Mouse (Mus musculus) heart, adult 2 months (tissue): ENCODE measurements around the gene Vwa2. TPM values are rescaled to one million over a fixed set of nuclear protein-coding genes. Genes with fewer than 3 reads are reported as not detected.
A peak's percentile ranks its signal among the peaks of the same experiment; 100 is the strongest.

Experiments used
- DNase-seq, 2 experiments: peaks; one replicate each; pipeline ENCODE4 v3.0.0; 2021
- H3K27ac ChIP-seq: fragments of 200-600 bp; 2 replicates; pipeline ENCODE4 v1.8.1; 2022
- H3K27me3 ChIP-seq: fragments of 200-500 bp; 2 replicates; pipeline ENCODE4 v1.6.1; 2012; ENCODE audit warnings: mild to moderate bottlenecking, low read length, inconsistent platforms, mixed read lengths; ENCODE audit not compliant: control insufficient read depth, insufficient read depth
- H3K36me3 ChIP-seq: fragments of 200-500 bp; 2 replicates; pipeline ENCODE4 v1.6.1; 2012; ENCODE audit warnings: low read length, inconsistent platforms; ENCODE audit not compliant: control insufficient read depth, insufficient read depth
- H3K4me1 ChIP-seq: fragments of 200-500 bp; 2 replicates; pipeline ENCODE4 v1.6.1; 2011; ENCODE audit warnings: low read length; ENCODE audit not compliant: control insufficient read depth, insufficient read depth
- H3K4me3 ChIP-seq: fragments of 200-600 bp; 2 replicates; pipeline ENCODE4 v1.8.1; 2022
- H3K79me2 ChIP-seq: fragments of 200-500 bp; replicated peaks from 2 replicates; pipeline ENCODE4 v1.6.1; 2012; ENCODE audit warnings: mild to moderate bottlenecking, inconsistent platforms, low read length, moderate library complexity, mixed read lengths; ENCODE audit not compliant: control insufficient read depth, insufficient read depth
- H3K9ac ChIP-seq: fragments of 200-500 bp; 2 replicates; pipeline ENCODE4 v1.6.1; 2012; ENCODE audit warnings: low read depth, mild to moderate bottlenecking, control low read depth, inconsistent platforms, low read length, mixed read lengths
- CTCF ChIP-seq: fragments of 200-600 bp; IDR thresholded peaks from 2 replicates; pipeline ENCODE4 v1.8.1; 2022; ENCODE audit warnings: antibody characterized with exemption, mild to moderate bottlenecking, moderate library complexity
- EP300 ChIP-seq: fragments of 200-500 bp; IDR thresholded peaks from 2 replicates; pipeline ENCODE4 v1.6.1; 2011; ENCODE audit warnings: low read depth, low read length, control low read depth; ENCODE audit not compliant: insufficient read depth
- POLR2A ChIP-seq: fragments of 200-500 bp; IDR thresholded peaks from 2 replicates; pipeline ENCODE4 v1.6.1; 2011; ENCODE audit warnings: mild to moderate bottlenecking, low read depth, low read length, control low read depth; ENCODE audit not compliant: insufficient read depth
- WGBS: fragments of 180-500 bp; shearing (Covaris S2); methylation state at CpG from one replicate; pipeline ENCODE4 v1.1.7; 2018; 5-methylcytosine and 5-hydroxymethylcytosine counted together
- intact Hi-C: fragments of 180-260 bp; cut with DNase I; formaldehyde crosslinking; loops from one replicate; pipeline ENCODE4 v1.15.1; 2025
- polyA plus RNA-seq: library from polyadenylated mRNA; depleted of rRNA; stranded (reverse); fragments of >200 nt; gene quantifications from 2 replicates; pipeline ENCODE4 v1.2.3, GENCODE M21; 2012
- total RNA-seq, 2 experiments: library from RNA; stranded (reverse); gene quantifications; 2 replicates each; pipeline ENCODE4 v1.2.3; 2021

Vwa2 gene
- total and polyA plus RNA-seq, 3 experiments = not detected

DNA sequence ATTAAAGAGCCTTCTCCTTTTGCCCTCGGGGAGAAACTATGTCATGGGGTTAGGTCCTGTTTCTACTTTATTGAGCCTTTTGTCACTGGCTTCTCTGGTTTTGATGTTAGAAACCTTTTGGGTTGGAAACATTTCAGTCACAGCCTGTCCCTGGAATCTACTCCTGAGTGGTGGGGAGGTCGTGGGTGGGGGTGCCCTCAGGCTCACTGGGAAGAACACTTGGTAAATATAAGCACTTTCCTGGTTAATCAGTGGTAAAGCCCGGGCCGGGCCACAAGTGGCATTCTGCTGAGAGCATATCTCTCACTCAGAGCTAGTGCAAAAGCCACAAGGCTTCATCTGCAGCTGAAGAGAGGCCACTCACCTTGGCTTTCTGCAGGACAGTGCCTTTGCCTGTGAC lies 39.7 kb downstream of the Vwa2 start:
- WGBS = 79% methylated on average over 4 of the region's 4 CpGs
- intact Hi-C loops = no loop called here
- Histone ChIP-seq H3K9ac (no peak overlapping the region), H3K4me1 (no peaks in the 10 kb centered on the region), H3K4me3 (no peak overlapping the region), H3K27ac (no peak overlapping the region), H3K36me3 (no peaks in the 10 kb centered on the region), H3K27me3 (no peaks in the 10 kb centered on the region), H3K79me2 (no peaks in the 10 kb centered on the region)
- TF ChIP-seq POLR2A (no peak), CTCF (no peak), EP300 (no peak)
- no peak for DNase-seq

- H3K9ac ChIP-seq = no peak overlapping the region
- H3K27ac ChIP-seq = no peak overlapping the region
- 97% methylated on average over 3 of the region's 3 CpGs for WGBS
- no peak for DNase-seq
- H3K4me1 ChIP-seq = no peaks in the 10 kb centered on the region
- TF ChIP-seq EP300 (no peak), CTCF (no peak), POLR2A (no peak)
- H3K36me3 ChIP-seq = no peaks in the 10 kb centered on the region
- H3K27me3 ChIP-seq = no peaks in the 10 kb centered on the region
- no peaks in the 10 kb centered on the region for H3K79me2 ChIP-seq
- intact Hi-C loops = loop anchor here (5.0 kb wide), 1 partner anchor 728 kb away; no protein-coding TSS in a partner anchor
- no peak overlapping the region for H3K4me3 ChIP-seq
Measured at GRCm38 (mm10) chr19:56914658-56915057, 40.6 kb downstream of the Vwa2 start.

DNA sequence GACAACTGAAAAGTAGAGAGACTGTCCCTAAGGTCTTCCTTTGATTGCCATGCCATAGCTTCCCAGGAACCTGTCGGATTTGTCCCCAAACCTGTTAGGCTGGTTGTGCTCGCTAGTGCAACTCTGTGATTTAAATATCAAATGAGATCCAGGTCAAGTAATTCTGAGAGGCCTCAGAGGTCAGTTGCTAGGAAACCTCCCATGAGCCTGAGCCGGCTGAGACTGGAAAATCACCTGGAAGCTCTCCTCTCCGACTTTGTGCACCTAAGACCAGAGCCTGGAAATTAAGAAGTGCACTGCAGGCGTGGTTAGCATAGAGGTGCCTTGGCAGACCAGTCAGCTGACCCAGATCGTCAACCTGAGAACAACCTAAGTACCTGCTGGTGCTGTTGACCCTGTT lies 41.0 kb downstream of the Vwa2 start:
- intact Hi-C loops = loop anchor here (5.0 kb wide), 1 partner anchor 727 kb away; no protein-coding TSS in a partner anchor
- H3K79me2 ChIP-seq = no peaks in the 10 kb centered on the region
- H3K4me1 ChIP-seq = no peaks in the 10 kb centered on the region
- no peaks in the 10 kb centered on the region for H3K27me3 ChIP-seq
- no peak overlapping the region for H3K27ac ChIP-seq
- no peaks in the 10 kb centered on the region for H3K36me3 ChIP-seq
- 78% methylated on average over 6 of the region's 6 CpGs for WGBS
- DNase-seq = no peak
- TF ChIP-seq POLR2A (no peak), CTCF (no peak), EP300 (no peak)
- H3K4me3 ChIP-seq = no peak overlapping the region
- H3K9ac ChIP-seq = no peak overlapping the region

- intact Hi-C loops = loop anchor here (1.0 to 10.0 kb wide), 6 partner anchors 89 to 723 kb away; partner anchors contain the start of gene Afap1l2
- H3K79me2 ChIP-seq = no peaks in the 10 kb centered on the region
- TF ChIP-seq CTCF (peak; percentile 98; the same call in 1 of the 2 replicates), EP300 (peak; percentile 97), POLR2A (no peak)
- H3K4me1 ChIP-seq = no peaks in the 10 kb centered on the region
- no peak overlapping the region for H3K4me3 ChIP-seq
- H3K9ac ChIP-seq = no peak overlapping the region
- H3K27me3 ChIP-seq = no peaks in the 10 kb centered on the region
- 16% methylated on average over 7 of the region's 7 CpGs for WGBS
- 0 out of 2 replicates have a peak overlapping the region, but pooled peaks have one; percentile 21 for H3K27ac ChIP-seq
- H3K36me3 ChIP-seq = no peaks in the 10 kb centered on the region
- DNase-seq = peak; percentile 86 to 87
Measured at GRCm38 (mm10) chr19:56919628-56920027, 45.6 kb downstream of the Vwa2 start.

- peak overlapping the region; percentile 21; the same call in 1 of the 2 replicates for H3K27ac ChIP-seq
- H3K27me3 ChIP-seq = no peaks in the 10 kb centered on the region
- intact Hi-C loops = loop anchor here (5.0 to 10.0 kb wide), 2 partner anchors 217 to 405 kb away; no protein-coding TSS in a partner anchor
- TF ChIP-seq CTCF (no peak), EP300 (no peak), POLR2A (no peak)
- WGBS = 87% methylated on average over 13 of the region's 13 CpGs
- H3K9ac ChIP-seq = no peak overlapping the region
- no peak overlapping the region for H3K4me3 ChIP-seq
- H3K79me2 ChIP-seq = no peaks in the 10 kb centered on the region
- H3K4me1 ChIP-seq = no peaks in the 10 kb centered on the region
- DNase-seq = no peak
- H3K36me3 ChIP-seq = no peaks in the 10 kb centered on the region
Measured at GRCm38 (mm10) chr19:56920232-56920631, 46.2 kb downstream of the Vwa2 start.

- no peaks in the 10 kb centered on the region for H3K27me3 ChIP-seq
- H3K9ac ChIP-seq = no peak overlapping the region
- intact Hi-C loops = loop anchor here (5.0 to 10.0 kb wide), 2 partner anchors 216 to 403 kb away; no protein-coding TSS in a partner anchor
- H3K36me3 ChIP-seq = no peaks in the 10 kb centered on the region
- H3K79me2 ChIP-seq = no peaks in the 10 kb centered on the region
- H3K4me1 ChIP-seq = no peaks in the 10 kb centered on the region
- WGBS = 48% methylated on average over 5 of the region's 5 CpGs
- H3K4me3 ChIP-seq = no peak overlapping the region
- no peak for DNase-seq
- no peak for TF ChIP-seq CTCF
- no peak for TF ChIP-seq EP300
- no peak for TF ChIP-seq POLR2A
- H3K27ac ChIP-seq = no peak overlapping the region
Measured at GRCm38 (mm10) chr19:56921744-56922143, 47.7 kb downstream of the Vwa2 start.
